Mouse (Mus musculus) midbrain, embryonic 12.5 days (tissue): ENCODE results near the gene Umad1. TPM values are rescaled to one million over a fixed set of nuclear protein-coding genes. Genes with fewer than 3 reads are reported as not detected.

Experiments
- ATAC-seq: fragments of 200-750 bp; cut with Nextera tagmentation; 2 replicates; pipeline ENCODE4 v1.8.0; 2017; ENCODE audit warnings: low read depth, moderate TSS enrichment, moderate library complexity; ENCODE audit not compliant: low FRiP score
- H3K27ac ChIP-seq: fragments of 300-500 bp; sonication (generic); replicated peaks from 2 replicates; pipeline ENCODE4 v1.5.1; 2016; ENCODE audit warnings: mild to moderate bottlenecking
- H3K27me3 ChIP-seq: fragments of 300-500 bp; sonication (generic); 2 replicates; pipeline ENCODE4 v1.6.1; 2016; ENCODE audit warnings: mild to moderate bottlenecking
- H3K36me3 ChIP-seq: fragments of 300-500 bp; sonication (generic); 2 replicates; pipeline ENCODE4 v1.6.1; 2016
- H3K4me1 ChIP-seq: fragments of 300-500 bp; sonication (generic); 2 replicates; pipeline ENCODE4 v1.6.1; 2016
- H3K4me2 ChIP-seq: fragments of 300-500 bp; sonication (generic); replicated peaks from 2 replicates; pipeline ENCODE4 v1.6.1; 2016; ENCODE audit warnings: mild to moderate bottlenecking, moderate library complexity
- H3K4me3 ChIP-seq: fragments of 300-500 bp; sonication (generic); 2 replicates; pipeline ENCODE4 v1.5.1; 2016; ENCODE audit warnings: mild to moderate bottlenecking
- H3K9ac ChIP-seq: fragments of 300-500 bp; sonication (generic); replicated peaks from 2 replicates; pipeline ENCODE4 v1.6.1; 2016; ENCODE audit warnings: mild to moderate bottlenecking, moderate library complexity
- H3K9me3 ChIP-seq: fragments of 300-500 bp; sonication (generic); 2 replicates; pipeline ENCODE4 v1.6.1; 2016; ENCODE audit warnings: mild to moderate bottlenecking
- WGBS: fragments of 180-500 bp; shearing (Covaris S2); methylation state at CpG from one replicate; pipeline ENCODE4 v1.1.7; 2016; 5-methylcytosine and 5-hydroxymethylcytosine counted together
- polyA plus RNA-seq: library from polyadenylated mRNA; unstranded; fragments of >200 nt; fragmentation: Nextera tagmentation; extraction: Ambion mirVana; gene quantifications from 2 replicates; pipeline ENCODE4 v1.2.1, GENCODE M21; 2016

Gene Umad1
- polyA plus RNA-seq, 1 experiment from 2014 or later = 29.7 TPM

- Histone ChIP-seq H3K9me3 (no peaks in the 10 kb centered on the region), H3K4me1 (peaks cover 7% of the 10 kb centered on the region), H3K27me3 (no peaks in the 10 kb centered on the region), H3K27ac (no peak overlapping the region), H3K36me3 (no peaks in the 10 kb centered on the region), H3K4me2 (no peak overlapping the region), H3K4me3 (no peak overlapping the region), H3K9ac (no peak overlapping the region)
- 91% methylated on average over 4 of the region's 4 CpGs for WGBS
- ATAC-seq = no peak
These were observed 150.8 kb downstream of the Umad1 start for GRCm38 (mm10) chr6:8409865-8410264.

DNA sequence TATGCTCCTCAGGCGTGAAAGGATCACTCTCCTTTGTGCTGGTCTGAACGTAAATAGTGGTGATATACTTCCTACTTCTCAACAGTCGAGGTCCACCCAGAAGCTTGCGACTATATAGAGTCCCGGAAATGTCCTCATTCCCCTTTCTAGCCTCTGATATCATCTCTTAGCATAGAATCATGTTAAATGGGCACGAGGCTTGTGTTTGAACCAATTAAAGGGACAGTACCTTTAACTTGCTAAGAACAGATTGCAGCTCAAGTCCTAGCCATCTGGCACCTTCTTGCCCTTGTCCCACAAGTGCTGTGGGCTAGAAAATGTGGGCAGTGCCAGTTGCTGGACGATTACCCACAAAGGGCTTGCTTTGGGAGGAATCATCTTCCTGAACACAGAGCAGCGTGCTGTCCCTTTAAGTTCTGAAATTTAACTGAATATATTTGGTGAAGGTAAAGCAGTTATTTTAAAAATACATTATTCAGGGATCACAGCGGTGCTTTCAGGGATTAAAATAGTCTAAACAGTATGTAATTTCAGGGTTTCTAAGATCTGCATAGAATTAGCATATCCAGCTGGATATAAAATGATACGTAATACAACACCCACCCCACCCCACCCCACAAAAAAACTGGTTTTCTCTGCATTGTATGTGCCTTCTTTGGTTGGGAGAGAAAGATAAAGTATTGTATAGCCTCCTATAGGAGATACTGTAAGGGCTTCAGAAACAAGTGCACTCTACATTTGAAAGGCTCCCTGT is 153.9 kb downstream of the Umad1 start:
- Histone ChIP-seq H3K36me3 (no peaks in the 10 kb centered on the region), H3K4me1 (peaks cover 7% of the 10 kb centered on the region), H3K4me2 (no peak overlapping the region), H3K4me3 (no peak overlapping the region), H3K9ac (no peak overlapping the region), H3K9me3 (no peaks in the 10 kb centered on the region), H3K27me3 (no peaks in the 10 kb centered on the region), H3K27ac (no peak overlapping the region)
- WGBS = 71% methylated on average over 10 of the region's 10 CpGs
- ATAC-seq = peak; percentile 54; the same call in 1 of the 2 replicates

- H3K4me3 ChIP-seq = no peak overlapping the region
- H3K27me3 ChIP-seq = no peaks in the 10 kb centered on the region
- 53% methylated on average over 9 of the region's 9 CpGs for WGBS
- no peaks in the 10 kb centered on the region for H3K9me3 ChIP-seq
- no peaks in the 10 kb centered on the region for H3K36me3 ChIP-seq
- peaks cover 7% of the 10 kb centered on the region for H3K4me1 ChIP-seq
- no peak overlapping the region for H3K27ac ChIP-seq
- no peak for ATAC-seq
- no peak overlapping the region for H3K9ac ChIP-seq
- H3K4me2 ChIP-seq = no peak overlapping the region
These were observed 154.9 kb downstream of the Umad1 start for GRCm38 (mm10) chr6:8414020-8414419.

DNA sequence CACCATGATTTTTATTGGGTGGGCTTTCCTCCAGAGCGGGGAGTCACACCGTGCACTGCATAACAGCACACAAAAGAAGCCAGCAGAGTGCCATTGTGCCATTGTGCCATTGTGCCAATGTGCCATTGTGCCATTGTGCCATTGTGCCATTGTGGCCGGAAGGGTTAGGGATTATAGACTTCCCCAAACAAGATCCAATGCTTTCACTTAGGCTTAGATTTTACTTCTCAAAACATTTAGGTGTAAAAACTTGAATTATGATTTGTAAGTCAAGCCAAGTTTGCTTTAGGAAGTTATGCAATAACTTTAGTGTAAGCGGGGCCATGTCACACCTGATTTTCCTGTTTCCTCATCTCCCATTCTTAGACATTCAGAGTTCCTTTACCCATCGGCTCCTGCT is 156.7 kb downstream of the Umad1 start:
- H3K27ac ChIP-seq = no peak overlapping the region
- H3K9me3 ChIP-seq = no peaks in the 10 kb centered on the region
- H3K36me3 ChIP-seq = no peaks in the 10 kb centered on the region
- peaks cover 7% of the 10 kb centered on the region for H3K4me1 ChIP-seq
- no peaks in the 10 kb centered on the region for H3K27me3 ChIP-seq
- H3K4me3 ChIP-seq = no peak overlapping the region
- no peak overlapping the region for H3K4me2 ChIP-seq
- 67% methylated on average over 5 of the region's 5 CpGs for WGBS
- no peak overlapping the region for H3K9ac ChIP-seq
- ATAC-seq = no peak

DNA sequence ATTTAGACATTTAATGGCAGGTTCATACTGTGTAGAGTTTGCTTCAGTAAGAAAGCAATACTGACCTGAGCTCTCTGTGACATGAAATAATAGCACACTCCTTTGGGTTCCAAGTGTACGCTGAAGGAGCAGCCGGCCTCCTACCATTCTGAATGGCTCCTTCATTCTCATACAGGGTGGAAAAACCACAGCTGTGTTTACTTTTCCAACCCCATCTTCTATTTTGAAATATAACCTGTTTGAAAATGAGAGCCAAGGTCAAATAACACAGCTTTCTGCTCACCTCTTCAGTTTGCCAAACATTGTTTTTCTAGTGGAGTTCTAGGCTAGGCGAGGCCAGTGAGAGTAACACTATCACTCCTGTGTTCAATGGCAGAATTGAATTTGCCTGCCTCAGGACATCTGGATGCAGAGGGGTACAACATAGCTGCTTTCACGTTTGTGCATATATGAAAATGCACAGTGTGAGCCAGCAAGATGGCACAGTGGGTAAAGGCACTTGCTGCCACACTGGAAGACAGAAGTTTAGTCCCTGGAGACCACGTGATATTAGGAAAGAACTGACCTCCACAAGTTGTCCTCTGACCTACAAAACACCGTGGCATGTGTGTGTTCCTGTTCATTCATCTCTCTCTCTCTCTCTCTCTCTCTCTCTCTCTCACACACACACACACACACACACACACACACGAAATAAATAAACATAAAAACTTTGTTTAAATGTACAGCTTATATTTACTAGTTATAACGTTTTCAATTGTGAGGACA is 157.9 kb downstream of the Umad1 start:
- Histone ChIP-seq H3K4me2 (no peak overlapping the region), H3K4me3 (no peak overlapping the region), H3K9ac (no peak overlapping the region), H3K9me3 (no peaks in the 10 kb centered on the region), H3K27ac (no peak overlapping the region), H3K27me3 (no peaks in the 10 kb centered on the region), H3K4me1 (peaks cover 9% of the 10 kb centered on the region), H3K36me3 (no peaks in the 10 kb centered on the region)
- ATAC-seq = no peak
- WGBS = 74% methylated on average over 8 of the region's 8 CpGs

- no peak for ATAC-seq
- Histone ChIP-seq H3K9me3 (no peaks in the 10 kb centered on the region), H3K4me1 (peaks cover 6% of the 10 kb centered on the region), H3K9ac (no peak overlapping the region), H3K27ac (no peak overlapping the region), H3K4me3 (no peak overlapping the region), H3K4me2 (no peak overlapping the region), H3K27me3 (no peaks in the 10 kb centered on the region), H3K36me3 (no peaks in the 10 kb centered on the region)
- WGBS = 73% methylated on average over 4 of the region's 4 CpGs
These were observed 160.5 kb downstream of the Umad1 start for GRCm38 (mm10) chr6:8419485-8420186.

GRCm38 (mm10) chr6:8420187-8420503 is 161.1 kb downstream of the Umad1 start:
- WGBS = 85% methylated on average over 1 of the region's 1 CpGs
- H3K36me3 ChIP-seq = no peaks in the 10 kb centered on the region
- H3K4me2 ChIP-seq = no peak overlapping the region
- H3K27me3 ChIP-seq = no peaks in the 10 kb centered on the region
- peaks cover 6% of the 10 kb centered on the region for H3K4me1 ChIP-seq
- H3K27ac ChIP-seq = no peak overlapping the region
- H3K4me3 ChIP-seq = no peak overlapping the region
- no peak overlapping the region for H3K9ac ChIP-seq
- no peaks in the 10 kb centered on the region for H3K9me3 ChIP-seq
- no peak for ATAC-seq

- H3K4me1 ChIP-seq = peaks cover 6% of the 10 kb centered on the region
- H3K4me2 ChIP-seq = no peak overlapping the region
These were observed 162.3 kb downstream of the Umad1 start for GRCm38 (mm10) chr6:8421421-8421820.

GRCm38 (mm10) chr6:8421959-8422581 is 163.0 kb downstream of the Umad1 start:
- H3K27ac ChIP-seq = no peak overlapping the region
- H3K4me2 ChIP-seq = no peak overlapping the region
- 75% methylated on average over 10 of the region's 10 CpGs for WGBS
- no peaks in the 10 kb centered on the region for H3K27me3 ChIP-seq
- no peak overlapping the region for H3K4me3 ChIP-seq
- peaks cover 6% of the 10 kb centered on the region for H3K4me1 ChIP-seq
- H3K9me3 ChIP-seq = no peaks in the 10 kb centered on the region
- no peak overlapping the region for H3K9ac ChIP-seq
- no peaks in the 10 kb centered on the region for H3K36me3 ChIP-seq
- no peak for ATAC-seq

More at GRCm38 (mm10) chr6:8421421-8421820, 162.3 kb downstream of the Umad1 start:
- no peak for ATAC-seq
- Histone ChIP-seq H3K27ac (no peak overlapping the region), H3K36me3 (no peaks in the 10 kb centered on the region), H3K27me3 (no peaks in the 10 kb centered on the region), H3K9me3 (no peaks in the 10 kb centered on the region), H3K9ac (no peak overlapping the region), H3K4me3 (no peak overlapping the region)
- 89% methylated on average over 5 of the region's 5 CpGs for WGBS

- no peak for ATAC-seq
These were observed 164.1 kb downstream of the Umad1 start for GRCm38 (mm10) chr6:8423142-8423541.

GRCm38 (mm10) chr6:8427692-8428091 is 168.6 kb downstream of the Umad1 start:
- H3K4me3 ChIP-seq = no peak overlapping the region
- H3K27me3 ChIP-seq = no peaks in the 10 kb centered on the region
- H3K4me2 ChIP-seq = no peak overlapping the region
- H3K9ac ChIP-seq = no peak overlapping the region
- WGBS = 88% methylated on average over 5 of the region's 5 CpGs
- ATAC-seq = no peak
- H3K27ac ChIP-seq = no peak overlapping the region
- no peaks in the 10 kb centered on the region for H3K4me1 ChIP-seq
- no peaks in the 10 kb centered on the region for H3K9me3 ChIP-seq
- no peaks in the 10 kb centered on the region for H3K36me3 ChIP-seq

More at GRCm38 (mm10) chr6:8423142-8423541, 164.1 kb downstream of the Umad1 start:
- Histone ChIP-seq H3K27me3 (no peaks in the 10 kb centered on the region), H3K36me3 (no peaks in the 10 kb centered on the region), H3K4me1 (peaks cover 6% of the 10 kb centered on the region), H3K27ac (no peak overlapping the region), H3K9ac (no peak overlapping the region), H3K9me3 (no peaks in the 10 kb centered on the region), H3K4me2 (no peak overlapping the region), H3K4me3 (no peak overlapping the region)
- WGBS = 82% methylated on average over 2 of the region's 2 CpGs
